Mouse (Mus musculus): ENCODE results near the gene Rrp8.

DNA sequence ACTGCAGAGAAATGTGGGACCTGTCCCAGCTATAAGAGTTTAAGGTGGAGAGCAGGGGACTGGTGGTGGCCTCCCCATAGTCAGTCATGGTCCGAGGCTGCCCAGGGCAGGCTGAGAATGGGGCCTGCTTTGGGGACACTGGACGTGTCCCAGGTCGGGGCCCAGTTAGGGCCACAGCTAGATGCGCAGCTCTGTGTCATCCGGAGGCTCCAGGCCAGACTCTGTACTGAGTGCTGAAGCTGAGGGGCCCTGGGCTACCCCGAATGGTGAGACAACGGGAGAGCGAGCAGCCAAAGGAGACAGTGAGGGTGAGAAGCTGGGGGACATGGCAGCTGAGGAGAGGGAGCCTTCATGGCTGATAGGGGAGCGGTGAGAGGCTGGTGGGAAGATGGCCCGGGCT, 16.1 kb upstream of the Rrp8 start:
- TF ChIP-seq GATA1 (IDR thresholded peaks at IDR 0.05; ENCODE audit: borderline replicate concordance, low read length) = no peak
- no peak for TF ChIP-seq FLI1 (IDR thresholded peaks at IDR 0.05; ENCODE audit: low read length)

Measured in megakaryocyte, embryonic 14.5 days (primary cell).